Mouse (Mus musculus) left cerebral cortex, adult 18-20 months (tissue): Measurements from ENCODE around the gene Itgb1bp2. TPM values are rescaled to one million over a fixed set of nuclear protein-coding genes. Genes with fewer than 3 reads are reported as not detected.

Experiments used
- DNase-seq, 2 experiments: peaks; one replicate each; pipeline ENCODE4 v3.0.0; 2021 to 2022; ENCODE audit warnings: low spot score in 2 of 2, mixed read lengths in 1 of 2
- long read RNA-seq, 2 experiments: library from polyadenylated mRNA; stranded (forward); transcript quantifications; one replicate each; pipeline ENCODE4 v2.0.0; 2021
- total RNA-seq, 2 experiments: library from RNA; stranded (reverse); gene quantifications; 2 replicates each; pipeline ENCODE4 v1.2.3; 2021

Gene Itgb1bp2
- total RNA-seq = 1 to 10 TPM in 1 of 2 experiments, under 1 TPM in 1; 0.47 to 1.1 TPM
- long read RNA-seq, experiment 1, partial matches to known transcripts = 0 of 1 reads
- long read RNA-seq, experiment 1, other reads (novel, unspliced or antisense) = 1 of 1 reads
- long read RNA-seq, experiment 2 = 0 reads

GRCm38 (mm10) chrX:101448886-101449475, at the start of gene Itgb1bp2:
TSS of gene Itgb1bp2 (plus strand) at chrX:101449088.
- no peak for DNase-seq

- DNase-seq = peak; percentile 22 to 35
These were observed 29.8 kb upstream of the Itgb1bp2 start for GRCm38 (mm10) chrX:101418946-101419724.

- DNase-seq = peak; percentile 67 to 84
These were observed 28.9 kb upstream of the Itgb1bp2 start for GRCm38 (mm10) chrX:101419725-101420699.

GRCm38 (mm10) chrX:101420700-101421095, 28.2 kb upstream of the Itgb1bp2 start, which contains the start of gene Zmym3:
TSS of gene Zmym3 (minus strand) at chrX:101420849.
- no peak for DNase-seq

- no peak for DNase-seq
These were observed 25.4 kb upstream of the Itgb1bp2 start for GRCm38 (mm10) chrX:101423462-101423861.

GRCm38 (mm10) chrX:101427774-101428173, 21.1 kb upstream of the Itgb1bp2 start:
- DNase-seq = no peak

DNA sequence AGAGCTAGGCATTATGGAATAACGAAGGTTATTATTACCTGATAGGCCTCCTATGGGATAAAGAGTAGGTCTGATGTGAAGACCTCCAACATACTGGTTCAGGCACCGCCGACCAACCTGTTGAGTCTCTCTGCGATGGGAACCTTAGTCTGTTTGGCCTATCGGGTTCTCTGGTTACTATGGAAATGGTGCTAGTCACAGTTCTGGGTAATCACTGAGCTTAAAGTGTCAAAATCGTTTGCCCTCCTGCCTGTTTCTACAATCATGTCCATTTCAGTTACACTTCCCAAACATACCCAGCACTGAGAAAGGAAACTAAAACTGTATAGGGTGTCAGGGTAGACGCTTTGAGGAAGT, 20.1 kb upstream of the Itgb1bp2 start:
- peak in 1 of 2 experiments; percentile 5 for DNase-seq

- peak; percentile 69 to 75 for DNase-seq
These were observed 19.5 kb upstream of the Itgb1bp2 start, which contains the start of gene Nono for GRCm38 (mm10) chrX:101429142-101429949. TSS of gene Nono (plus strand) at chrX:101429318.

DNA sequence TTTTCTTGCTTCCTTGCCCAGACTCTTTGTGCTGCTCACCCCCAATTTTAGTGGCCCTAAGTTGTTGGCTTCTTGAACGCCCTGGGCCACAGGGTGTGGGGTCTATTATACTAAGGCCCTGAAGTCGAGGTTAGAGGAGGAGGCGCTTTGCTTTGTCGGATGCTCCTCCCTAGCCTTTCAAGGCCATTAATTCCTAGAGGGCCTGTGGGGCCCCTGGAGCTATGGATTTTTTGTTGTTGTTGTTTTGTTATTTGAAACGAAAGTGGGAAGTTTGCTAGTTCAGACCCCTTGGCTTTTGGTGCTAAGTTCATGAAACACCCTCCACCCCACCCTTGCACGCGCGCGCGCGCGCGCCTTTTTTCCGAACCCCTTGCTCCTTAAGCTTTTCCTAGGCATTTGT, 18.9 kb upstream of the Itgb1bp2 start:
- no peak for DNase-seq

DNA sequence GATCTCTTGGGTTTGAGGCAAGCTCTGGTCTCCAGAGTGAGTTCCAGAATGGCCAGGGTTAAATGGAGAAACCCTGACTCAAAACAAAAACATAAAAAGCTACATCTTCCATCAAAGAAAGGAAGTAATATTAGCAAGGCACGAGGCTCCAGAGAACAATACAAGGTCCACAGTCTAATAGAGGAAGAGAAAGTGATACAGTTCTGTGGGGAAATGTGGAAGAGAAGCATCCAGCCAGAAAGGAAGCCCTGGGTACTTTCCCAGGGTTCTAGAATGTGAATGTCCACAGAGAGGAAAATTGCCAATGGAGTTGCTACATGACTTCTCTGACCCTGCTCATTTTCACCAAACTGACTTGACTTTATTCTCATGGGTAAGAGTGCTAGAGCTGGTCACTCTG, 2.3 kb downstream of the Itgb1bp2 start:
- no peak for DNase-seq

DNA sequence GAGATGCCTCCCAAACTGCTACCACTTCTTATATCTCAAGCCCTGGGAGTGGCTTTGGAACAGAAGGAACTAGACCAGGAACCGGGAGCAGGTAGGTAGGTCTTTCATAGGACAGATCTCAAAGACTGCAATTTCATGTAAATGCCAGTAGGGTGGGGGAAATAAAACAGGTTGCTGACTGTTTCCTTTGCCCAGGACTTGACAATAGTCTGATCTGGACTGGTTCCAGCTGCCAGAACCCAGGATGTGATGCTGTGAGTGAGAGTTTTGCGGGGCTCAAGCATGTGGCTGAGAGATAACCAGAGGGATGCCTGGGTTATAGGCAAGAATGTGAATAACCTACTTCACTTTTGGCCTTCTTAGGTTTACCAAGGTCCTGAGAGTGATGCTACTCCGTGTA, 2.7 kb downstream of the Itgb1bp2 start:
- no peak for DNase-seq

DNA sequence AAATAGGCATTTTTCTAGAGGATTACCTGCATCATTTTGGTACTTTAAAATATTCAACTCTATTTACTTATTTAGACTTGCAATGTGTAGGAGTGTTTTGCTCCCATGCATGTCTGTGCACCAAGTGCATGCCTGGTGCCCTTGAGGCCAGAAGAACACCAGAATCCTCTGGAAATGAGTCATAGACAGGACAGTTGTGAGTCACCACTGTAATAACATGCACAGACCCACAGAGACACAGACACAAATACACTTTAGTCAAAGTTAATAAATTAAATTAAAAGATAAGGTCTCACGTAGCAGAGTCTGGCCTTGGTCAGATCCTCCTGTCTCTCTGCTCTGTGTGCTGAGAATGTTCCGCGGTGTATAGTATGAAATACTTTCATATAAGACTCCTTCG, 23.3 kb downstream of the Itgb1bp2 start:
- no peak for DNase-seq

DNA sequence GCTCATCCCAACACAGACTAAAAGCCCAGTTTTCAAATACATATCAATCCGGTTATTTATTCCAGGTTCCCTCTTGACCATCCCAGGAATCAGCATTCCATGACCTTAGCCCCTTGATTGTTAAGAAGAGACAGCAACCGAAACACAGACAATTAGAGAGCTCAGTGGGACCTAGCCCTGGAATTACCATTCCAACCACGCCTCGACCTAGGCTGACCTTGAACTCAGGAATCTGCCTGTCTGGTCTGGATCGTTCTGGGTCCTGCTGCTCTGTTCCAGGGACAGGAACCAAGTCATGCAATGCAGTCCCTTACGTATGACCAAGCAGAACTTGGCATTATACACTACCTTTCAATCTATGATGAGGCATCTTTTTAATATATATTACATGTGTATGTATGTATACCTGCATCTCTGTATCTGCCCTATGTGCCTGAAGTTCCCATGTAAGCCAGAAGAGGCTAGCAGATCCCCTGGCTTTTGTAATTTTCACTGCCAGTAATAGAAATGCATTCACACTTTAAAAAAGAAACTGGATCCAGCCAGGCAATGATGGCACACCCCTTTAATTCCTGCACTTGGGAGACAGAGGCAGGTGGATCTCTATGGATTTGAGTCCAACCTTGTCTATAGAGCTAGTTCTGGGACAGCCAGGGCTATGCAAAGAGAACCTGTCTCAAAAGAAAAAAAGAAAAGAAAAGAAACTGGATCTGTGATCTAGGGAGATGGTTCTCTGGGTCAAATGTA, 32.9 kb downstream of the Itgb1bp2 start:
- DNase-seq = no peak

DNA sequence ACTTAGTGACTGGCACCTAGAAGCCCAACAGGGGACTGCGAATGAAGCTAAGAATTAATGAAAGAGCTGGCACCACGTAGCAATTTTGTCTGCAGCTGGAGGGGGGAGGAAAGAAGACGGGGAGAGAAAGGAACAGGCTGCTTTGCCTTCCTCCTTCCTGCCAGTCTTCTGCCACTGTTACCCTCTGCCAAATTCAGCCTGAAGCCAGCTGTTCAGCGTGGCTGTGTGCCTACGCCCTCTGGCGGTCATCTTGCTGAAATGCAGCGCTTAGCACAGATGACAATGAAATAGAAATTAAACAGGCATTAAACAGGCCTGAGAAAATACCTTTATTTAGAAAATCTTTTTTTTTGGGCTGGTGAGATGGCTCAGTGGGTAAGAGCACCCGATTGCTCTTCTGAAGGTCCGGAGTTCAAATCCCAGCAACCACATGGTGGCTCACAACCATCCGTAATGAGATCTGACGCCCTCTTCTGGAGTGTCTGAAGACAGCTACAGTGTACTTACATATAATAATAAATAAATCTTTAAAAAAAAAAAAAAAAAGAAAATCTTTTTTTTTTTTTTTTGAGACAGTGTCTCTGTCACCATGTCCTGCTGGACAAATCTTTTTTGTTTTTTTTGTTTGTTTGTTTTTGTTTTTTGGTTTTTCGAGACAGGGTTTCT, 37.7 kb downstream of the Itgb1bp2 start:
- peak; percentile 19 to 28 for DNase-seq

Other genes with a start within 250 kb of the Itgb1bp2 start
- gene Snx12, start 226.5 kb upstream of the Itgb1bp2 start, total RNA-seq = 10 to 100 TPM; 75.7 to 80.7 TPM
- gene Foxo4, start 194.6 kb upstream of the Itgb1bp2 start, total RNA-seq = 10 to 100 TPM; 16.1 to 19.1 TPM
- gene Gm614, start 185.1 kb upstream of the Itgb1bp2 start, total RNA-seq = not detected
- gene Il2rg, start 180.8 kb upstream of the Itgb1bp2 start, total RNA-seq = 1 to 10 TPM in 1 of 2 experiments, under 1 TPM in 1; 0.86 to 1.3 TPM
- not detected for gene Gm20489, start 180.1 kb upstream of the Itgb1bp2 start, total RNA-seq
- gene Med12, start 175.1 kb upstream of the Itgb1bp2 start, total RNA-seq = 10 to 100 TPM; 20.5 to 22.3 TPM
- 100 to 1,000 TPM; 144 to 152 TPM for gene Nlgn3, start 149.9 kb upstream of the Itgb1bp2 start, total RNA-seq
- gene Gjb1, start 72.7 kb upstream of the Itgb1bp2 start, total RNA-seq = 1 to 10 TPM; 8.9 to 9.8 TPM
- gene Zmym3, start 28.2 kb upstream of the Itgb1bp2 start, total RNA-seq = 100 to 1,000 TPM; 132 to 140 TPM
- 100 to 1,000 TPM; 113 to 121 TPM for gene Nono, start 19.8 kb upstream of the Itgb1bp2 start, total RNA-seq
- 10 to 100 TPM; 48.8 to 49.9 TPM for gene Taf1, start 83.6 kb downstream of the Itgb1bp2 start, total RNA-seq
- gene Ogt, start 191.0 kb downstream of the Itgb1bp2 start, total RNA-seq = 100 to 1,000 TPM; 212 to 218 TPM